Mouse (Mus musculus) layer of hippocampus, adult 9-10 months (tissue): ENCODE data around the gene Gm29609.

Experiments used
- DNase-seq: peaks from one replicate; pipeline ENCODE4 v3.0.0; 2022; ENCODE audit warnings: low spot score

Gene Gm29609

DNA sequence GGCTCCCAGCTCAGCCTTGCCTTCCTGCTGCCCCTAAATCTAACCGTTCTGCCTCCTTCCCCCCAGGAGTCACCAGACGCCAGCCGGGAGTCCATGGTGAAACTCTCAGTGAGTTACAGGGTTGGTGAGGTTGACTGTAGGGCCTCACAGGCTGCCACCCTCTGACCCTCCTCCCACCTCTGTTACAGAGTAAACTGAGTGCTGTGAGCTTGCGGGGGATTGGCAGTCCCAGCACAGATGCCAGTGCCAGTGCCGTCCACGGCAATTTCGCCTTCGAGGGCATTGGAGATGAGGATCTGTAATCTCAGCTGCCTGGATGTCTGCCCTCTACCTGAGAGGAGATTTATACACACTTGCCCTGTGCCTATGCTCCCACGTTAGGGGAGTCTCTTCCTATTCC is 18.5 kb upstream of the Gm29609 start:
- no peak for DNase-seq

DNA sequence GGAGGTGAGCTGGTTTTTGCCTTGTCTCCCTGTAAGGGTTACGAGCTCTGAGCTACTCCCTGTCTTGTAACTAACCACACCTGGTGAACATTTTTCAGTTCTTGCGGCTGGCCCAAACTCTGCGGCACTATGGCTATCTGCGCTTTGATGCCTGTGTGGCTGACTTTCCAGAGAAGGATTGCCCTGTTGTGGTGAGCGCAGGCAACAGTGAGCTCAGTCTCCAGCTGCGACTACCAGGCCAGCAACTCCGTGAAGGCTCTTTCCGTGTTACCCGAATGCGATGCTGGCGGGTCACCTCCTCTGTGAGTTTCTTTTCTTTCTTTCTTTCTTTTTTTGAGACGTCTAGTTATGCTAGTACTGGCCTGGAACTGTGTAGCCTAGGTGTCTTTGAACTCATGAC is 17.4 kb upstream of the Gm29609 start:
- DNase-seq = no peak

DNA sequence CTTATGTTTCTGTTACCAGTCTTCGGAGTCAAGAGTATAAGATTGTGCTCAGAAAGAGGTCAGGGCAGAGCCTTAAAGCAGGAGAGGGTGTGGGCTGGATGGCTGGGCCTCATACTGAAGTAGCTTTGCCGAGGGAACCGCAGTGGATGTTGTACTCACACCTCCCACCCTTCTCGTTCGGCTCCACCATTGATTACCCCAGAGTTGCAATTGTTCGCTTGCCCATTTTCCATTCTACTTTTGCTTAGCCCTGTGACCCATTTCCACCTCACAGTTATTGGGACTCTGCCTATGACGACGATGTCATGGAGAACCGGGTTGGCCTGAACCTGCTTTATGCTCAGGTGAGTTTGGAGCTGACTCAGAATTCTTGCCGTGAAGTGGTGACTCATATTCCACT is 16.5 kb upstream of the Gm29609 start:
- DNase-seq = no peak

DNA sequence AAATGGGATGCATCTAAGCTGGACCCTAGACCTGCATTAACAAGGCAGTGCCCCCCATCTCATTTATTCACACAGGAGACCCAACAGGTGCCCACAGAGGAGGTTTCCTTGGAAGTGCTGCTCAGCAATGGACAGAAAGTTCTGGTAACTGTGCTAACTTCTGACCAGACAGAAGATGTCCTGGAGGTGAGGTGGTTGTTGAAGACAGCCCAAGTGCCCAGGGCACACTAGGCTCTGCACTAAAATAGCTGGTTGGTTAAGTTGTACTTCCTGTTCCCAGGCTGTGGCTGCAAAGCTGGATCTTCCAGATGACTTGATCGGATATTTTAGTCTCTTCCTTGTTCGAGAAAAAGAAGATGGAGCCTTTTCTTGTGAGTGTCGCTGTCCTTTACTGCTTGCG is 16.0 kb upstream of the Gm29609 start:
- DNase-seq = no peak

DNA sequence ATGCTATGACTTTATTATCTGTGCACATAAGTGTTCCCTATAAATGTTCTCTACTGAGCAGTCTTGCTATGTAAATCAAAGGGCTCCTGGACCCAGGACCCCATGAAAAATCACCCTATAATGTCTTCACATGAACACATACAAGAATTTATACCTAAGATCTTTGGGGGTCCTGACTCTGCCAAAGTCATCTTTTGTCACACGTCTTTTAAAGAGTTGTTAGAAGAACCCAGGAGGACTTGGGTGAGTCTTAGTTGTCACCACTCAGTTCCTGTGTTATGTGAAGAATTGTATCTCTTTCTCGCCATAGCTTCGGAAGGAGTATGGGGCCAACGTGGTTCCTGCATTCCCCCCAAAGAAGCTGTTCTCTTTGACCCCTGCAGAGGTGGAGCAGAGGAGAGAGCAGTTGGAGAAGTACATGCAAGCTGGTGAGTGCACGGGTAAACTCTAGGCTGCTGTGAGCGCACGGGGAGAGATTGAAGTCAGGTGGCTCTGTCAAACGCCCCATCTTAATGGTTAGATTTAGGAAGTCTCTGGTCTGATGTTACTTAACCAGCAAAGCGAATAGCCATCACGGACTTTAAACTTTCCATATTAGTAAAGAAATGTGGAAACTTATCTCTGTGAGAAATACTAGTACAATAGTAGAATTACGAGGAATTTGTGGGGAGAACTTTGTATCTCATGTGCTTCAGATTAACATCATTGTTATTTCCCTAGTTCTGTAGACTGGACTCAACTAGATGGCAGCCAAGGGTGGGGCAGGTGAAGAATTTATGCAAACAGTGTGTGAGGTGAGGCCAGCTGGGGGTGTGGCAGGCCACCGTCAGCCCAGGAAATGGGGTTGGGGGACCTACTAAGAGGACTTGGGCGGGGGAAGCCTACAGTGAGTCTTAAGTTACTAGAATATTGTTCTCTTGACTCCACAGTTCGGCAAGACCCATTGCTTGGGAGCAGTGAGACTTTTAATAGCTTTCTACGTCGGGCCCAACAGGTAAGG is 15.1 kb upstream of the Gm29609 start:
- DNase-seq = no peak

DNA sequence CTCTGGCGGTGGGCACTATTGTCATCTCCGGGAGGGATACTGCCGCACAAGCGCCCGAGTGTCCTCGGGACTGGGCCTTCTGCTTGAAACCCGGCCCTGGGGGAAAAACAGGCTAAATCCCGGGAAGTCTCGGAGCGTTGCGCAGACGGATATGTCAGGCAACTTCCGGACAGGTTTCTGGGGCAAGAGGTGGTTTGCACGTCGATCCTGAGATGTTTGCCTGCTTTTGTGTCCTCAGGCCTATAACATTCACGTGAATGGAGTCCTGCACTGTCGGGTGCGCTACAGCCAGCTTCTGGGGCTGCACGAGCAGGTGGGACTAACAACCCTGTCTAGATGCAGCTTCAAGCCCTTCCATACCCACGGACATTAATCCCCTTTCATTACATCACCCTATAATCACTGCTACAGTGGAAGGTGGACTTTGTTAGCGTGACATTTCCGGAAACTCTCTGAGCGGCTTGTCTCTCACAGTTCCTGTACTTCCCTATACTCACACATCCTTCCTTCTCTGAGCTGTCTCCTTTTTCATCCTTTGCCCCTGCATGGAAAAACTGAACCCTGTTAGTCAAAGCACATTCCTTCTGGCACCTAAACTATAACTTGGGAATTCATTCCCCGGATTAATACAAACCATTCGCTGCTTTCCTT is 14.0 kb upstream of the Gm29609 start:
- no peak for DNase-seq

DNA sequence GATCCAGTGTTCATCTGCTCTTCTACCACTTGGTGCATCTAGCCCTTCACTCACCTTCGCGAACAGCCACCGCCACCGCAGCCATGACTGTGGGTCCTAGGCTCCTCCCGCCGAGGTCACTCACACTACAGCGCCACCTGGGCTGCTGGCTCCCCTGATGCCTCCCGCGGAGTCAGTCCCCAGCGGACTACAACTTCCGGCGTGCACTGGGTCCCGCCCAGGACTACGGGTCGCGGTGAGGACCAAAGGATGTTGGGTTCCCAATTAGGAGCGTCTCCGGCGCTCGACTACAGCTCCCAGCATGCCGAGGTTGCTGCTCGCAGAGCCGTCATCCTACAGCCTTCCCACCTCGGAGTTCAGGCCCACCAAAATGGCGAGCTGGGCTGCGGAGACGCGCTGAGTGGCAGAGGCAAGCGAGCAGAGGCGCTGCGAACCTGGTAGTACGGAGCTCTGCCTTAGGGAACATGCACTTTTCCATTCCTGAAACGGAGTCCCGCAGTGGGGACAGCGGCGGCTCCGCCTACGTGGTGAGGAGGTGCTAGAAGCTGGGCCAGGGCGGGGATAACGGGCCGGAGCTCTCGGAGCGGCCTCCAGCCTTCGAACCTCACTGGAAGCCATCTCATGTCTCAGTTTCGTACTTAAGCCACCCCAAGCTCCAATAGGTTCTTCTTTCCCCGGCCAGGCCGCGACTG is 13.4 kb upstream of the Gm29609 start, which contains the start of the genes Snx17 and Eif2b4:
TSS of gene Snx17 (plus strand) at position 289 of the 692 bp plus-strand sequence.
TSS of gene Eif2b4 (minus strand) at position 492 of the 692 bp plus-strand sequence.
- peak; percentile 97 for DNase-seq

DNA sequence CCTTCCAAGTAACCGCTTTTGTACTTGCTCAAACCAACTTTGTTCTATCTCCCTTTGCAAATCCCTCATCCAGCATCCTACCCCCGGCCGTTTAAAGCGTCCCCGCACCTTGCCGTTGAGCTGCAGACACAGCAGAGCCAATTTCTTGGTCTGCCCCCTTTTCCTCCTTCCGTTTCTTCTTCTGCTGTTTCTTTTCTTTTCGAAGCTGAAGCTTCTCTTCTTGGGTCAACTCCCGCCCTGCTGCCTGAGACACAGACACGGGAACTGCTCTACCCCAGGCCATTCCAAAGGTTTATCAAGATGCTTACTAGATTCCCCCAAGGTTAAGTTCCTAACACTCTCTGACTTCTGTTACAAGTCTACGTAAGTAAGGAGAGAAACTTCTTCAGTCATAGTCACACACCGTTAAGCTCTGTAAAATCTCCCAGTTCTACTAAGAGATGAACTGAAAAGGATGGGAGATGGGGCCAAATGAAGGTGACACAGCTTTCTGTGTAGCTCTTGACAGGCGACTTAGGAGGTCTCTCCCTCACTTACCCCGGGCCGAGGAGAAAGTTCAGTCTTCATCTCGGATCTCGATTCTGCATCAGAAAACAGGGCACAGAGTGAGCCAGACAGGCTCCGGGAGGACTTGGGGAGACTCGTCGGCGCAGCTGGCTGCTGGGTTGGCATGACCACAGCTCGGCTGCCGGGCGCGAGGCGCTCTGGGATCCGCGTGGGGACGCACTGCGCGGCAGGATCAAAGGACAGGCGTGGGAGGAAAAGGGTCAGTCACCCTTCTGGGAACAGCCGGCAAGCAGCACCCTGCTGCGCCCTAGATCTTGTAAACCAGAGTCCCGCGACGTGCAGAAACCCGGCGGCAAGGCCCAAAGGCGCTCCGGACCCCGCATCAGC is 12.6 kb upstream of the Gm29609 start:
- no peak for DNase-seq

DNA sequence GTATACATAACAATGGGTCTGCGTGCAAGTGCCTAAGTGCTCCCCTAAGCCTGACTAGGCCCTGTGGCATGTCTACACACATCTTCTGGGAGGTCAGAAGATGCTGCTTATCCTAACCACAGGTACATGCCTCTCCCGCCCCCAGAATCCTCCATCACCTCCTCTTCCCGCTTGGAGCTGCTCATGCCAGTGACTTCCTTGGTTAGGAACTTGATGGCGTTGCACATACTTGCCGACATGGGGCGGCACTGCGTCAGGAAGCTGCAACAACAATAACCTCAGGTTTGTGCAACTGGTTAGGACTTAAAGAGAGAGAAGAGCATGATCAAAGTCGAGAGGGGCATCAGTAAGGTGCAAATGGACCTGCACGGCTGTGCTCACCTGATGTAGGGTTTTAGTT is 10.5 kb upstream of the Gm29609 start:
- no peak for DNase-seq

DNA sequence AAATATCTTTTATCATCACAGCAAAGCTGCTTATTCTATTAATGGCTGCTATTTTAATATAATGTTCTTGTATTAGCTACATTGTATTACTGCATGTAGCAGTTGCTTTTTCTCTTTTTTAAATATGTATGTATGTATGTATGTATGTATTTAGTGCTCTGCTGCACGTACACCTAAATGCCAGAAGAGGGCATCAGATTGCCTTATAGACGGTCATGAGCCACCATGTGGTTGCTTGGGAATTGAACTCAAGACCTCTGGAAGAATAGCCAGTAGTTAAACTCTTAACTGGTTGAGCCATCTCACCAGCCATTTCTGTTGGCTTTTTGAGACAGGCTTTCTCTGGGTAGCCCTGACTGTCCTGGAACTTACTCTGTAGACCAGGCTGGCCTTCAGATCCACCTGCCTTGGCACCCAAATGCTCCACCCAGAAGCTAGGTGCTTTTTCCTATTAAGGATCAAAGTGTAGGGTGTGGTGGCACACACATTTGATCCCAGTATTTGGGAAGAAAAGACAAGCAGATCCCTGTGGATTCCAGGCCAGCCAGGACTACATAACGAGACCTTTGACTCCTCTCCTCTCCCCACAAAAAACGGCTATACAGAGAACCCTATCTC is 8.6 kb upstream of the Gm29609 start:
- DNase-seq = no peak

DNA sequence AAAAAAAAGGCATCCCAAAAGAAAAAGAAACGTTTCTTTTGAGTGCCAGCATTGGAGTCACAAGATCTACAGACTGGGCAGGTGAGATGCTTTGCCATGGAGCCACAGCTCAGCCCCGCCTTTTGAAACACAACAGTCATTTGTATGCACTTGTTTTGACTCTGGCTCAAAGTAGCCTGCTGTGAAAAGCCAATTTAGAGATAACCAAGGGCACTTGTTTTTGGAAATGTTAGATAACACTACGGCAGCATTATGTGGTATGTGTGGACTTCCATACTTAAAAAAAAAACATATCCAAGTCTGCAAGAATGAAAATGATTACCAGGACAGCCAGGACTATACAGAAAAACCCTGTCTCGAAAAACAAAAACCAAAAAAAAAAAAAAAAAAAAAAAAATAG is 4.0 kb upstream of the Gm29609 start:
- no peak for DNase-seq

DNA sequence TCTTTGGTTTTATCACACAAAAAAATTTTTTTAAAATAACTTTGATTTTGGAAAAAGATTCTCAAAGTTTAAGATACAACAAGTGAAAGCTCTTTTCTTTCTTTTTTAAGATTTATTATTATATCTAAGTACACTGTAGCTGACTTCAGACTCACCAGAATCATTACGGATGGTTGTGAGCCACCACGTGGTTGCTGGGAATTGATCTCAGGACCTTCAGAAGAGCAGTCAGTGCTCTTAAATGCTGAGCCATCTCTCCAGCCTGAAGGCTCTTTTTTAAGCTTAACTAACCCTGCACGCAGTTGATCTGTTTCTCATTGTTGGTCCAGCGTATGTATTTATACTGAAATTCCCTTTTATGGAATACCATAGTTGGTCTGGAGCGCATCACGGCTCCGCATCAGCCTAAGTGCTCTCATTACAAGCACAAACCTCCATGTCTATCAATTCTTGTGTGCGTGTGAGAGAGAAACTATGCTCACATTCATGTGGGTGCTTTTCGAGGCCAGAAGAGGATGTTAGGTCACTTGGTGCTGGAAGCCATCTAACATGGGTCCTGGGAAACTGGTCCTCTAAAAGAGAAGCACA is 1.6 kb upstream of the Gm29609 start:
- no peak for DNase-seq

DNA sequence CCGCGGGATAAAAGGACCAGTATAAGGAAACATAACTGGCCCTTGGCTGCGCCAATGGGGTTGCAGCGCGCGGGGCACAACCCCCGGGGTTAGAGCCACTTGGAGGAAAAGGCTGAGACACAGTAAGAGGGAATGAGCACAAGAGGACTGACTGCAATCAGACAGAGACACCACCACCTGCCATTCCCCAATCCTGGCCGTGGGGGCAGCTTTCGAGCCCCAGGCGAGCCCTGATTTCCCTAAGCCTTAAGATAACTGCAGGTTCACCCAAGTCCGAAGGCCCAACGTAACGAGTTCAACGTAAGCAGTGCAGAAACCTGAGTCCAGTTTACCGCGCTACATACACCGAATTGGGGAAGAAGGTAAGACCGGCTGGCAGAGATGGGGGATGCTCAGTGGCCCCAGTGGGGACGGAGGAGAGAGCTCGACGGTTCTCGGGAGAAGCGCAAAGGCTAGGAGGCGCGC is 378 bp downstream of the Gm29609 start:
- no peak for DNase-seq

DNA sequence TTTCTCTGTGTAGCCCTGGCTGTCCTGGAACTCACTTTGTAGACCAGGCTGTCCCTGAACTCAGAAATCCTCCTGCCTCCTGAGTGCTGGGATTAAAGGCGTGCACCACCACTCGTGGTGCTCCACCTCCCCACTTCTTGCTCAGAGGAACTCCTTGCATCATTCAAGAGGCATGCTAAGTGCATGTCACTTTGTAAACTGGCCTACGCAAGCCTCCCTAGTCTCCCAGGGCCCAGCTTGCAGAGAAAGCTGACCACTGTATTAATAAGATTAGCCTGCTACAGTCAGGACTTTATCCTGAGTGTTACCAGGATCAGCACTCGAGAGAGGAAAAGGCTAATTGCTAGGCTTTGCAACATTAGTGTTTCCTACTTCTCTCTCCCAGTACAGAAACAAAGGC is 11.1 kb downstream of the Gm29609 start:
- no peak for DNase-seq

DNA sequence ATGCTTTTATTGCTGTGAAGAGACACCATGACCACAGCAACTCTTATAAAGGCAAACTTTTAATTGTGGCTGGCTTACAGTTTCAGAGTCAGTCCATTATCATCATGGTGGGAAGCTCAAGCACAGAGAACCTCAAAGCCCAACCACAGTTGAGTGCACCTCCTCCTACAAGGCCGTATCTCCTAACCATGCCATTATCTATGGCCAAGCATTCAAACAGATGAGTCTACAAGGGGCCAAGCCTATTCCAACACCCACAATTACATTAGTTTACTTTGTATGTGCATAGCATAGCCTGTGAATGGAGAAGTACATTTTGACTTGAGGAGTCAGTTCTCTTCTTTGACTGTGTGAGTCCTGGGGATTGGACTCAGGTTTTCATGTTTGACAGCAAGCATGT is 14.8 kb downstream of the Gm29609 start:
- no peak for DNase-seq

DNA sequence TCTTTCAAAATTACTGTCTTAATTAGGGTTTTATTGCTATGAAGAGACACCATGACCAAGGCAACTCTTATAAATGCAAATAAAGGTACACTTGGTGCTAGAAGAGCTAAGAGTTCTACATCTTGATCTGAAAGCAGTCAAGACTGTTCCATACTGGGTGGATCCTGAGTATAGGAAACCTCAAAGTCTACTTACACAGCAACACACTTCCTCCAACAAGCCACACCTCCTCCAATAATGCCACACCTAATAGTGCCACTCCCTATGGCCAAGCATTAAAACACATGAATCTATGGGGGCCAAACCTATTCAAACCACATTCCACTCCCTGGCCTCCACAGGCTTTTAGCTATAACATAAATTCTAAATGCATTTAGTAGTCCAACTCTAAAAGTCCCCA is 17.2 kb downstream of the Gm29609 start:
- DNase-seq = no peak

DNA sequence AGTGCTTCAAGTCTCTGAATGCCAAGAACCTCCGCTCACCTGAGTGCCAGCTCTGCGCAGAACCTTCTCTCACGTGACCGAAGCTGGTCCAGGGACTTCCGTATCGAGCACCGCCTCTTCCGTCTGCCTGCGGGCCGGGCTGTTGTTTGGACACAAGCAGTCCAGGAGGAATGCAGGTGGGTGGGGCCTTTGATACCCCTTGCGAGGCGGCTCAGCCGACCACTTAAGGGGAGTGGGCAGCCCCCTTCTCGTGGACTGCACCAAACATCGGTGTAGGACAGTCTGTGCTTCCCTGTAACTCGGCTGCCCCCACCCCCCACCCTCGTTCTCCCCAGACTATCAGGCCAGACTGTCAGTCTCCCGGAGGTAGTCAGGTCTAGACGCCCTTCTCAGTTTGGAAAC is 25.6 kb downstream of the Gm29609 start, which contains the start of gene Mpv17:
TSS of gene Mpv17 (minus strand) at position 100 of the 402 bp plus-strand sequence.
- DNase-seq = peak; percentile 66

DNA sequence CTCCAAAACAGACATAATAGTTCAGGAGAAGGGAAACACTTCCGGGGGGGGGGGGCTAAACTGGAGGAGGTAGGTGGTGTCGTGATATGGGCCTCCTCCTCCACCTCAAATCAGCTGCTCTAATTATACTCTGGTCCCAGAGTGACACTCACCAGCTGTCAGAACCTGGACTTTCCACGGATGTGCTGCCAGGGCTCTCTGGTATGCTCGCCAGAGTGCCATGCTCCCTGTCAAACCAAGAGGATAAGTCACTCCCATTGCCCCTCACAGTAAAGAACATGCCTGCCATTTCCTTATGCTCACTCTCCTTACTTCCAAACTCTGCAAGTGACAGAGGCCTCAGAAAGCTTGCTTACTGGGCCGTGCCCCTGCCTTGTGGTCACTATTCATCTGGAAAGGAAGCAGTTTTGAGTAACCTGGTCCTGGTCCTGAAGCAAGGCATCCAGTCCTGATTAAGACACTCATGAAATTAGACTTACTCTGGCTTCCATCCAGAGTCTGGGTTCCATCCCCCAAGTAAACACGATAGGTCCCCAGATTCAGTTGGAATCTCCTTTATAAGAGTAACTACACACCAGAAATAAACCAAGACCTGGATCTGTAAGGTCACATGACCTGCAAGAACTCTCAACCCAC is 26.1 kb downstream of the Gm29609 start:
- DNase-seq = no peak

DNA sequence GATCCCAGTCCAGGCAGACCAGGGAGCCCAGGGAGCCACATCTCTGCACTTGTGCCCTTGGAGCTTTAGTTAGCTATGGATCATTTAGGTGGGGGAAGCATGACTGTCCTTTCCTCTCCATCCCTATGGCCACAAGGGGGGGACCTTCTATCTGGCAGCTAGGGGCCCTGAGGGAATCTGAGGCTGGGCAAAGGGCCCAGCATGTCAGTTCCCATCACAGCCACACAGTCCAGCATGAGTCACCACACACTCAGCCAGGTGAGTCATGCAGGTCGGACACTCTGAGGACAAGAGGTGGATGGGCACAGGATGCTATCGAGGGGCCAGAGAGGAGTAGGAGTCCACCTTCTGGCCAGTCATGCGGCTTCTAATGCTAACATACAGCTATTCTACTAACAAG is 28.0 kb downstream of the Gm29609 start:
- DNase-seq = no peak

DNA sequence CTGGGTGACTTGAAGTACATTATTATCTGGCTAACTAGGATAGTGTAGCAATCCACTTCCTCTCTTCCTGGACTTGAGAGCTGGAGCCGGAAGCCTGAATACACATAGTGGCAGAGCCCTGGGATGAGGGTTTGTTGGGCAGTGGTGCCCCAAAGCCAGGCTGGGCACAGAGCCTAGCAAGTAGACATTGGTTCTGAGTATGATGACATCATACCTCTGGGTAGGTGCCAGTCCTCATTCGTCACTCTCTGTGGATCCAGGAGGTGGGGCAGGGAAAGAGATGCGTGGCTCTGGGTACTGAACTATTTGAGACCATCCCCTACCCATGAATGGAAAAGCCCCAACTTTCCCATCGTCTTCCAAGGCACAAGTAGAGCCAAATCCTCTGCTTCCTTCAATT is 29.9 kb downstream of the Gm29609 start:
- DNase-seq = no peak
